Mouse (Mus musculus) bone marrow, adult 2 months (tissue): Measurements from ENCODE around the gene Cdca7l. TPM values are rescaled to one million over a fixed set of nuclear protein-coding genes. Genes with fewer than 3 reads are reported as not detected.
"Not testable (repeated sequence)": the region's sequence is repeated elsewhere in the genome, so short reads cannot be mapped to it uniquely, and the experiment has no call there.

Experiments used
- H3K27ac ChIP-seq: fragments of 200-500 bp; 2 replicates; pipeline ENCODE4 v1.5.1; 2012; ENCODE audit warnings: low read depth, mild to moderate bottlenecking, control low read depth, inconsistent platforms, low read length; ENCODE audit not compliant: control insufficient read depth, poor library complexity, insufficient read depth
- H3K4me1 ChIP-seq: fragments of 200-500 bp; 2 replicates; pipeline ENCODE4 v1.6.1; 2011; ENCODE audit warnings: low read length; ENCODE audit not compliant: control insufficient read depth, insufficient read depth
- H3K4me3 ChIP-seq: fragments of 200-500 bp; replicated peaks from 2 replicates; pipeline ENCODE3; 2011; ENCODE audit warnings: mild to moderate bottlenecking, low read depth, low read length, control low read depth; ENCODE audit not compliant: control insufficient read depth
- CTCF ChIP-seq: fragments of 200-500 bp; IDR thresholded peaks from 2 replicates; pipeline ENCODE4 v1.5.1; 2011; ENCODE audit warnings: low read length, control low read depth; ENCODE audit not compliant: control insufficient read depth, insufficient read depth
- POLR2A ChIP-seq: fragments of 200-500 bp; IDR thresholded peaks from 2 replicates; pipeline ENCODE4 v1.6.1; 2011; ENCODE audit warnings: low read depth, mild to moderate bottlenecking, control low read depth, low read length, borderline replicate concordance; ENCODE audit not compliant: control insufficient read depth
- WGBS: fragments of 180-500 bp; shearing (Covaris S2); methylation state at CpG from one replicate; pipeline ENCODE4 v1.1.7; 2018; 5-methylcytosine and 5-hydroxymethylcytosine counted together
- polyA plus RNA-seq: library from polyadenylated mRNA; stranded (reverse); fragments of >200 nt; gene quantifications from 2 replicates; pipeline ENCODE4 v1.2.4, GENCODE M21; 2011; ENCODE audit warnings: low replicate concordance; ENCODE audit not compliant: missing spikeins, insufficient read depth, insufficient read length

The Cdca7l gene
- polyA plus RNA-seq, 1 experiment, result 9.8 TPM

GRCm38 (mm10) chr12:117903671-117904070 lies 99.6 kb downstream of the Cdca7l start:
- Histone ChIP-seq H3K4me1 (no peaks in the 10 kb centered on the region), H3K27ac (no peak overlapping the region), H3K4me3 (no peak overlapping the region)
- WGBS, result 82% methylated on average over 8 of the region's 8 CpGs
- TF ChIP-seq CTCF, result no peak
- no peak for TF ChIP-seq POLR2A

GRCm38 (mm10) chr12:117905232-117905840 lies 101.2 kb downstream of the Cdca7l start:
- H3K27ac ChIP-seq, H3K4me3 ChIP-seq, H3K4me1 ChIP-seq: not testable (repeated sequence)
- 72% methylated on average over 4 of the region's 4 CpGs for WGBS

- 63% methylated on average over 1 of the region's 1 CpGs for WGBS
- H3K4me3 ChIP-seq, result no peak overlapping the region
- H3K27ac ChIP-seq, result no peak overlapping the region
- H3K4me1 ChIP-seq, result no peaks in the 10 kb centered on the region
- TF ChIP-seq POLR2A, result no peak
- TF ChIP-seq CTCF, result no peak
These were observed 107.3 kb downstream of the Cdca7l start for GRCm38 (mm10) chr12:117911396-117911795.

- no peaks in the 10 kb centered on the region for H3K4me1 ChIP-seq
- no peak overlapping the region for H3K4me3 ChIP-seq
- no peak overlapping the region for H3K27ac ChIP-seq
- TF ChIP-seq CTCF (no peak), POLR2A (no peak)
- WGBS, result 70% methylated on average over 10 of the region's 10 CpGs
These were observed 110.6 kb downstream of the Cdca7l start for GRCm38 (mm10) chr12:117914613-117915245.

GRCm38 (mm10) chr12:117915826-117916588 lies 111.9 kb downstream of the Cdca7l start:
- WGBS, result 38% methylated on average over 10 of the region's 10 CpGs
- TF ChIP-seq CTCF (no peak), POLR2A (no peak)
- Histone ChIP-seq H3K27ac (no peak overlapping the region), H3K4me1 (no peaks in the 10 kb centered on the region), H3K4me3 (no peak overlapping the region)
